Mouse (Mus musculus): ENCODE data around the gene H2afv. TPM values are rescaled to one million over a fixed set of nuclear protein-coding genes. Genes with fewer than 3 reads are reported as not detected.
"Not testable (repeated sequence)": the region's sequence is repeated elsewhere in the genome, so short reads cannot be mapped to it uniquely, and the experiment has no call there.

The H2afv gene
- polyA plus RNA-seq, 1 experiment from 2014 or later = 656 TPM

- ATAC-seq (ENCODE audit: insufficient number of reproducible peaks, insufficient read depth, low FRiP score, low TSS enrichment, low read depth) = no peak
- WGBS = 96% methylated on average over 10 of the region's 12 CpGs
- Histone ChIP-seq H3K27ac (no peak overlapping the region), H3K4me2 (no peak overlapping the region), H3K4me1 (peaks cover 16% of the 10 kb centered on the region), H3K36me3 (peaks cover under 1% of the 10 kb centered on the region), H3K9ac (no peak overlapping the region), H3K27me3 (no peaks in the 10 kb centered on the region), H3K9me3 (no peaks in the 10 kb centered on the region), H3K4me3 (no peak overlapping the region)
These were observed 31.0 kb downstream of the H2afv start for GRCm38 (mm10) chr11:6413264-6413663.

GRCm38 (mm10) chr11:6411684-6412083 is 32.6 kb downstream of the H2afv start:
- Histone ChIP-seq H3K27me3 (no peaks in the 10 kb centered on the region), H3K36me3 (no peaks in the 10 kb centered on the region), H3K9me3 (no peaks in the 10 kb centered on the region), H3K9ac (no peak overlapping the region), H3K4me2 (no peak overlapping the region), H3K4me1 (peaks cover 15% of the 10 kb centered on the region), H3K27ac (no peak overlapping the region), H3K4me3 (no peak overlapping the region)
- WGBS = 6% methylated on average over 5 of the region's 5 CpGs
- ATAC-seq (ENCODE audit: insufficient number of reproducible peaks, insufficient read depth, low FRiP score, low TSS enrichment, low read depth) = no peak

DNA sequence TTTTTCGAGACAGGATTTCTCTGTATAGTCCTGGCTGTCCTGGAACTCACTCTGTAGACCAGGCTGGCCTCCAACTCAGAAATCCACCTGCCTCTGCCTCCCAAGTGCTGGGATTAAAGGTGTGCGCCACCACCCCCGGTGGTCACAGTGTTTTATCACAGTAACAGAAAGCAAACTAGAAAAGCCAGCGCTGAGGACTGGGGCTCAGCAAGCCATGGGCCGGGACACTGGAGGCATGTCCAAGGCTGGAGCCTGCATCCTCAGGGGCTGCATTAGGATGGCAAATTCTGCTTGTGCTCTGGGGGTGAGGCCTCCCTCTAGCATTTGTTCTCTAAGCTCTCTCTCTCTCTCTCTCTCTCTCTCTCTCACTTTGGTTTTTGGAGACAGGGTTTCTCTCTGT is 33.5 kb downstream of the H2afv start:
- not testable (repeated sequence) for H3K4me3 ChIP-seq; H3K27me3 ChIP-seq; ATAC-seq (ENCODE audit: insufficient number of reproducible peaks, insufficient read depth, low FRiP score, low TSS enrichment, low read depth); H3K4me2 ChIP-seq; H3K36me3 ChIP-seq; H3K9me3 ChIP-seq; H3K27ac ChIP-seq; H3K9ac ChIP-seq
- 94% methylated on average over 5 of the region's 5 CpGs for WGBS
- H3K4me1 ChIP-seq = peaks cover 24% of the 10 kb centered on the region

- peaks cover 6% of the 10 kb centered on the region for H3K36me3 ChIP-seq
- H3K4me2 ChIP-seq = no peak overlapping the region
- WGBS = 51% methylated on average over 5 of the region's 5 CpGs
- H3K9me3 ChIP-seq = no peaks in the 10 kb centered on the region
- H3K27ac ChIP-seq = no peak overlapping the region; the same call in 1 of the 2 replicates
- H3K4me3 ChIP-seq = no peak overlapping the region
- peaks cover 30% of the 10 kb centered on the region for H3K4me1 ChIP-seq
- H3K27me3 ChIP-seq = no peaks in the 10 kb centered on the region
- ATAC-seq (ENCODE audit: insufficient number of reproducible peaks, insufficient read depth, low FRiP score, low TSS enrichment, low read depth) = no peak
- H3K9ac ChIP-seq = no peak overlapping the region
These were observed 34.1 kb downstream of the H2afv start for GRCm38 (mm10) chr11:6410050-6410602.

- Histone ChIP-seq H3K4me1 (peaks cover 33% of the 10 kb centered on the region), H3K9me3 (no peaks in the 10 kb centered on the region), H3K4me2 (0 out of 2 replicates have a peak overlapping the region, but pooled peaks have one; percentile 38), H3K4me3 (no peak overlapping the region), H3K9ac (peak overlapping the region; percentile 52; the same call in 1 of the 2 replicates), H3K27ac (peak overlapping the region; percentile 93), H3K27me3 (no peaks in the 10 kb centered on the region), H3K36me3 (peaks cover 35% of the 10 kb centered on the region)
- ATAC-seq (ENCODE audit: insufficient number of reproducible peaks, insufficient read depth, low FRiP score, low TSS enrichment, low read depth) = no peak
- 62% methylated on average over 3 of the region's 3 CpGs for WGBS
These were observed 37.1 kb downstream of the H2afv start for GRCm38 (mm10) chr11:6407162-6407621.

DNA sequence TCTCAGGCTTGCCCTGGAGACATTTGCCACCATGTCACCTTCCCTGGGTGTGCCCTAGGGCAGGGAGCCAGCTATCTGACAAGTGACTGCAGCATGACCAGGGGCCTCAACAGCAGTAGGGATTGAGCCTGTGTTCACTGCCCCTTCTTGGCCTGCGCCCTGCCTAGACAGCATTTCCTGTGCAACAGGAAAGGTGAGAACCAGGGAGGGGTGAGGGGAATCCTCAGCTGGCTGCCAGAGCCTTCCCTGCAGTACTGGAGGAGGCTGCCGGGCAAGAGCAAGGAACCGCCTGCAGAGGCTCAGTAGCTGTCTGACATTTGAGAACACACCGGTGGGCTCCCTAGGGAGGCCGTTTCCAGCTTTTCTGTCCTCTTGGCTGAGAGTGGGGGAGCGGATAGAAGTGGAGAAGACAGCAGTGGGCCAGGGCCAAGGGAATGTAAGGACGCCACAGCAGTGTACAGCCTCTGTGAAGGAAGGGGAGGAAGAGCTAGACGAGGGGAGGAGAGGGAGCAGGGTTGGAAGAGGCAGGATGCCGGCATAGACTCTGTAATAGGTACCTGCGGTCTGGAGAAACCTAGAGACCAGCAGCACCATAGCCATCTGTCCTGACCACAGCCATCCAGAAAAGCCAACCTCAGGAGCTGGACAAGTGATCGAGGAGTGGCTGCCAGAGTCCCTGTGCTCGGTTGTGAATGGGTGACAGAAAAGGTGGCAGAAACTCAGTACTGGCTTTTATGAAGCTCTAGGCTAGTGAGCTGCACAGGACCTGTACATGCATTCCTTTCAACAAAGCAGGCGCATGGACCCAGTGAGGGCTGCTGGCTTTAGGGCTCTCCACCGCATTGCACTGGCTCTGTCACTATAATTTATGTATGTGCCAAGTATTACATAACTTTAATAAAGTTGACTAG is 37.7 kb downstream of the H2afv start:
- H3K4me2 ChIP-seq = peak overlapping the region; percentile 38
- peak overlapping the region; percentile 52 for H3K9ac ChIP-seq
- no peaks in the 10 kb centered on the region for H3K9me3 ChIP-seq
- peak; percentile 58; the same call in 1 of the 2 replicates for ATAC-seq (ENCODE audit: insufficient number of reproducible peaks, insufficient read depth, low FRiP score, low TSS enrichment, low read depth)
- 24% methylated on average over 14 of the region's 14 CpGs for WGBS
- no peak overlapping the region for H3K4me3 ChIP-seq
- H3K36me3 ChIP-seq = peaks cover 42% of the 10 kb centered on the region
- peak overlapping the region; percentile 93 for H3K27ac ChIP-seq
- no peaks in the 10 kb centered on the region for H3K27me3 ChIP-seq
- H3K4me1 ChIP-seq = peaks cover 33% of the 10 kb centered on the region

DNA sequence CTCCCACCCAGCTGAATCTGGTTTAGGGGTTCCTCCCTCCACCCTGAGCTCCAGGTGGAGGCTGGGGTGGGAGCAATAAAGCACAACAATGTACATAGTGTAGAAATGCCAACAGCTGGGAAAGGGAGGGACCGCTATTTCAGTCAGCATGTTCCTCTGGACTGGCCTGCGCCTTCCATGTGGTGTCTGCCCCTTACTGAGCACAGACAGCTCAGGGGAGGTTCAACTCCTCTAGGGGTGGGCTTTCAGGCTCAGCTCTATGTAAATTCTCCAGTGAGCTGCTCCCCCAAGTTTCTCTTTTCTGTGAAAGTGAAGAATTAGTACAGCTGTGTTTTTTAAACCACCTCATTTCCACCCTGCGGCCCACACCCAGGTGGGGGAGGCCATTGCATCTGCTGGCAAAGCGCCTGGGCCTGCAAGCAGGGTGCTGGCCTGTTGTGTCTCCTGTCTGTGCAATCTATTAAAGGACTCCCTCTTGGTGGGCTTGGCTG is 38.6 kb downstream of the H2afv start:
- no peaks in the 10 kb centered on the region for H3K9me3 ChIP-seq
- H3K27ac ChIP-seq = peak overlapping the region; percentile 93
- H3K27me3 ChIP-seq = no peaks in the 10 kb centered on the region
- no peak overlapping the region; the same call in 1 of the 2 replicates for H3K4me2 ChIP-seq
- H3K4me1 ChIP-seq = peaks cover 33% of the 10 kb centered on the region
- no peak overlapping the region for H3K4me3 ChIP-seq
- H3K9ac ChIP-seq = peak overlapping the region; percentile 58
- peaks cover 50% of the 10 kb centered on the region for H3K36me3 ChIP-seq
- WGBS = 54% methylated on average over 4 of the region's 4 CpGs
- ATAC-seq (ENCODE audit: insufficient number of reproducible peaks, insufficient read depth, low FRiP score, low TSS enrichment, low read depth) = no peak

GRCm38 (mm10) chr11:6404699-6405566 is 39.3 kb downstream of the H2afv start:
- Histone ChIP-seq H3K9ac (peak overlapping the region; percentile 58), H3K9me3 (no peaks in the 10 kb centered on the region), H3K36me3 (peaks cover 57% of the 10 kb centered on the region), H3K27ac (peak overlapping the region; percentile 93), H3K4me1 (peaks cover 33% of the 10 kb centered on the region), H3K27me3 (no peaks in the 10 kb centered on the region), H3K4me2 (no peak overlapping the region), H3K4me3 (no peak overlapping the region)
- 87% methylated on average over 9 of the region's 9 CpGs for WGBS
- no peak for ATAC-seq (ENCODE audit: insufficient number of reproducible peaks, insufficient read depth, low FRiP score, low TSS enrichment, low read depth)

DNA sequence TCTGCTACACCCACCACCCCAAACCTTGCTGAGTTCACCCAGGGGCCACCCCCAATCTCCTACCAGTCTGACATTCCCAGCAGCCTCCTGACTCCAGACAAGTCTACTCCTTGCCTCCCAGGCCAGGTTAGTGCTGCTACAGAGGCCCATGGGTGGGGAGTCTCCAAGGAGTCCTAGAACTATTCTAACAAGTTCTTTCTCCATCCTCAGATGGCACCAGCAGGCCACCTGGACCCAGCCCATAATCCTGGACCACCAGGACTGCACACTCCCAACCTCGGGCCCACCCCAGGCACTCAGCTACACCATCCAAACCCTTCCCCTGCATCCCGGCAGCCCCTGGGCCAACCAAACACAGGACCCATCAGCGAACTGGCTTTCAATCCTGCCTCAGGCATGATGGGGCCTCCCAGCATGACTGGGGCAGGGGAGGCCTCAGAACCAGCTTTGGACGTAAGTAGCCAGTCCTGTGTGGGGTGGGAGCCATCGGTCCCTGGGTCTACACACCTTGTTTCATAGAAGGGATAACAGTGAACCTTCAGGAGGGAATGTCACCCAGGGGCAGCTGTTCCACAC is 40.3 kb downstream of the H2afv start:
- Histone ChIP-seq H3K9ac (0 out of 2 replicates have a peak overlapping the region, but pooled peaks have one; percentile 44), H3K27me3 (no peaks in the 10 kb centered on the region), H3K4me3 (no peak overlapping the region), H3K27ac (0 out of 2 replicates have a peak overlapping the region, but pooled peaks have one; percentile 93), H3K4me1 (peaks cover 33% of the 10 kb centered on the region), H3K9me3 (no peaks in the 10 kb centered on the region), H3K4me2 (no peak overlapping the region), H3K36me3 (peaks cover 67% of the 10 kb centered on the region)
- 89% methylated on average over 5 of the region's 5 CpGs for WGBS
- ATAC-seq (ENCODE audit: insufficient number of reproducible peaks, insufficient read depth, low FRiP score, low TSS enrichment, low read depth) = no peak

GRCm38 (mm10) chr11:6402515-6403510 is 41.4 kb downstream of the H2afv start:
- Histone ChIP-seq H3K9me3 (no peaks in the 10 kb centered on the region), H3K4me2 (no peak overlapping the region), H3K27me3 (no peaks in the 10 kb centered on the region), H3K9ac (no peak overlapping the region), H3K27ac (no peak overlapping the region), H3K4me1 (peaks cover 33% of the 10 kb centered on the region), H3K36me3 (peaks cover 78% of the 10 kb centered on the region), H3K4me3 (no peak overlapping the region)
- whole genome bisulfite sequencing = 87% methylated on average over 19 of the region's 19 CpGs
- no peak for ATAC-seq (ENCODE audit: insufficient number of reproducible peaks, insufficient read depth, low FRiP score, low TSS enrichment, low read depth)

Data from embryonic facial prominence, embryonic 13.5 days (tissue).